Comparison of ENCODE assay signal across 8 mouse cellular contexts in the genomic region with DNA sequence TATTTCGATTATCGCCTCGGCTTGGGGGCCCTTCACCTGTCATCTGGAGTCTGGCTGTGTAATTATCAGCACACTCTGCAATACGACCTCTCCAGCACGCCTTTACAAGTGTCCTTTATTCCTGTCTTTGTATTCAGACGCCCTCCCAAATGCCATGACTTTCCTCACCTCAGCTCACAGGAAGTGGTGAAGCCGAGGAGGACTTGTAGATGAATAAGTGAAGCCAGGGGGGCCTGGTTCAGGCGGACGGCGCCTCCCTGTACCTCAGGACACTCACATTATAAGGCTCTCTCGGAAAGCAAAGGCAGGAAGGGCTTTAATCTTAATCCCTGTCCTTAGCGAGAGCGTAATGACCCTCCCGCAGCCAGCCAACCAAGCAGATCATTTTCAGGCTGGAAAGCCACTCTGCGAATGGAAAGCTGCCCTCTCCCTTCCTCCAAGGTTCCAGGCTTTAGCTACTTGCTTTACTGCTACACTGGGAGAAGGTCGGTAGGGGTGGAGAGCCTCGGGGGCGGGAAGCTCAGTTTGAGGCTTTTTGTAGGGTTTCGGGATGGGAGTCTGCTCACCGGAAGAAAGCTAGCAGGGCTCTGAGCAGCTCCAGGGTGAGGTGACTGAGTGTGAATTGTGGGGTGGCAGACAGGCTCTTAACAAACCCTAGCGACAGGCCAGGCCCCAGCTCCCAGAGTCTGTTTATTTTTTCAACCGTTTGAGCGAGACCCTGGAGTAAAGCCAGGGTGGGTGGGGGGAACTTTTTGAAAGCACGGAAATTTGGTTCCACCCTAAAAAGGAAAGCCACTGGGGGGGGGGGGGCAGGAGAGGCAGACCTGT. TPM values are rescaled to one million over a fixed set of nuclear protein-coding genes. Genes with fewer than 3 reads are reported as not detected.
A peak's percentile ranks its signal among the peaks of the same experiment; 100 is the strongest.
DNase-seq lines count a peak whose midpoint lies in the region; ATAC-seq and TF ChIP-seq lines count a peak whose summit lies in the region.

No protein-coding gene starts in this region.

- H3K9me3 ChIP-seq in forebrain, embryonic 12.5 days, result no peaks in the 10 kb centered on the region
- H3K9me3 ChIP-seq in hindbrain, postnatal 0 days (ENCODE audit: low read length), result no peaks in the 10 kb centered on the region
- H3K9me3 ChIP-seq in liver, embryonic 15.5 days (replicated peaks), result no peaks in the 10 kb centered on the region
- no peaks in the 10 kb centered on the region for H3K9me3 ChIP-seq in neural tube, embryonic 15.5 days (replicated peaks)

- peaks cover 17% of the 10 kb centered on the region; the same call in 1 of the 2 replicates for H3K36me3 ChIP-seq in forebrain, embryonic 12.5 days (replicated peaks)
- H3K36me3 ChIP-seq in hindbrain, postnatal 0 days (ENCODE audit: insufficient read depth, low read length), result no peaks in the 10 kb centered on the region
- 0 out of 2 replicates have a peak, but pooled peaks cover 3% of the 10 kb centered on the region for H3K36me3 ChIP-seq in liver, embryonic 15.5 days (replicated peaks)
- no peaks in the 10 kb centered on the region for H3K36me3 ChIP-seq in neural tube, embryonic 15.5 days

- H3K4me3 ChIP-seq in layer of hippocampus, adult 2 months, result peak overlapping the region; percentile 76
- H3K4me3 ChIP-seq in forebrain, embryonic 12.5 days (replicated peaks), result peak overlapping the region; percentile 90
- H3K4me3 ChIP-seq in hindbrain, postnatal 0 days (ENCODE audit: low read length), result peak overlapping the region; percentile 66
- peak overlapping the region; percentile 73 for H3K4me3 ChIP-seq in liver, embryonic 15.5 days (replicated peaks)
- H3K4me3 ChIP-seq in neural tube, embryonic 15.5 days (replicated peaks), result peak overlapping the region; percentile 86

- peaks cover 47% of the 10 kb centered on the region for H3K4me1 ChIP-seq in forebrain, embryonic 12.5 days
- peaks cover 18% of the 10 kb centered on the region for H3K4me1 ChIP-seq in hindbrain, postnatal 0 days (ENCODE audit: insufficient read depth, low read length)
- peaks cover 96% of the 10 kb centered on the region for H3K4me1 ChIP-seq in liver, embryonic 15.5 days (replicated peaks)
- peaks cover 50% of the 10 kb centered on the region for H3K4me1 ChIP-seq in neural tube, embryonic 15.5 days

- no peak for TF ChIP-seq CTCF in layer of hippocampus, adult 2 months (conservative IDR thresholded peaks at IDR 0.05)
- TF ChIP-seq CTCF in hindbrain, postnatal 0 days (IDR thresholded peaks at IDR 0.05; ENCODE audit: low read depth), result no peak

- H3K9ac ChIP-seq in forebrain, embryonic 12.5 days, result peak overlapping the region; percentile 99
- H3K9ac ChIP-seq in hindbrain, postnatal 0 days (replicated peaks; ENCODE audit: low read length), result peak overlapping the region; percentile 72
- H3K9ac ChIP-seq in liver, embryonic 15.5 days, result peak overlapping the region; percentile 70
- H3K9ac ChIP-seq in neural tube, embryonic 15.5 days (replicated peaks), result peak overlapping the region; percentile 95

- peak overlapping the region; percentile 98 for H3K27ac ChIP-seq in layer of hippocampus, adult 2 months
- H3K27ac ChIP-seq in forebrain, embryonic 12.5 days, result peak overlapping the region; percentile 98
- peak overlapping the region; percentile 91 for H3K27ac ChIP-seq in hindbrain, postnatal 0 days
- peak overlapping the region; percentile 80 for H3K27ac ChIP-seq in liver, embryonic 15.5 days (replicated peaks)
- H3K27ac ChIP-seq in neural tube, embryonic 15.5 days (replicated peaks), result peak overlapping the region; percentile 96

- H3K4me2 ChIP-seq in forebrain, embryonic 12.5 days, result peak overlapping the region; percentile 91
- peak overlapping the region; percentile 91 for H3K4me2 ChIP-seq in hindbrain, postnatal 0 days (ENCODE audit: low read depth, low read length)
- H3K4me2 ChIP-seq in liver, embryonic 15.5 days, result peak overlapping the region; percentile 99
- H3K4me2 ChIP-seq in neural tube, embryonic 15.5 days, result peak overlapping the region; percentile 87

- H3K27me3 ChIP-seq in forebrain, embryonic 12.5 days, result no peaks in the 10 kb centered on the region
- no peaks in the 10 kb centered on the region for H3K27me3 ChIP-seq in hindbrain, postnatal 0 days (ENCODE audit: insufficient read depth, low read length)
- 0 out of 2 replicates have a peak, but pooled peaks cover 8% of the 10 kb centered on the region for H3K27me3 ChIP-seq in liver, embryonic 15.5 days
- H3K27me3 ChIP-seq in neural tube, embryonic 15.5 days (replicated peaks), result no peaks in the 10 kb centered on the region

- 1% methylated on average over 24 of the region's 24 CpGs for WGBS in forebrain, embryonic 12.5 days
- under 1% methylated on average over 24 of the region's 24 CpGs for WGBS in hindbrain, postnatal 0 days
- WGBS in liver, embryonic 15.5 days (ENCODE audit: insufficient replicate concordance), result under 1% methylated on average over 24 of the region's 24 CpGs
- WGBS in neural tube, embryonic 15.5 days, result under 1% methylated on average over 24 of the region's 24 CpGs

- DNase-seq in layer of hippocampus, adult 2 months (ENCODE audit: low spot score in 2 of 2), result no peak
- no peak for DNase-seq in layer of hippocampus, postnatal 14 days (ENCODE audit: low spot score in 2 of 2)
- DNase-seq in ZHBTc4 (ENCODE audit: low read depth, low spot score), result peak; percentile 42
- DNase-seq in hindbrain, postnatal 0 days (ENCODE audit: low spot score), result peak; percentile 69
- DNase-seq in layer of hippocampus, adult 8-10 months (ENCODE audit: low spot score in 2 of 2), result no peak

- ATAC-seq in forebrain, embryonic 12.5 days (ENCODE audit: low FRiP score), result 0 out of 2 replicates have a peak, but pooled peaks have one; percentile 1
- ATAC-seq in hindbrain, postnatal 0 days, result peak; percentile 24
- no peak for ATAC-seq in liver, embryonic 15.5 days (ENCODE audit: insufficient read depth)
- peak; percentile 29; the same call in 1 of the 2 replicates for ATAC-seq in neural tube, embryonic 15.5 days (ENCODE audit: low FRiP score)

RNA-seq across cellular contexts. Expression of a gene that starts 16.6 kb away (rescaled TPM):
- total RNA-seq in layer of hippocampus, adult 2 months (2021), result 100 to 1,000 TPM; 268 to 283 TPM
- 100 to 1,000 TPM; 258 to 259 TPM for total RNA-seq in layer of hippocampus, postnatal 14 days (2021)
- polyA plus RNA-seq in forebrain, embryonic 12.5 days (2016; fragmentation: Nextera tagmentation; extraction: Ambion mirVana), result 146 and 147 TPM in 2 replicates
- total RNA-seq in hindbrain, postnatal 0 days (2014; rRNA removed), result 93.4 and 100 TPM in 2 replicates
- polyA plus RNA-seq in hindbrain, postnatal 0 days (2015; fragmentation: Nextera tagmentation; extraction: Ambion mirVana), result 56.0 and 57.1 TPM in 2 replicates
- polyA plus RNA-seq in liver, embryonic 15.5 days (2015; fragmentation: Nextera tagmentation; extraction: Ambion mirVana), result 14.4 and 15.0 TPM in 2 replicates
- 97.4 and 104 TPM in 2 replicates for polyA plus RNA-seq in neural tube, embryonic 15.5 days (2015; fragmentation: Nextera tagmentation; extraction: Ambion mirVana)
- 100 to 1,000 TPM; 210 to 272 (median 257) TPM for total RNA-seq in layer of hippocampus, adult 8-10 months (2022)

RNA-seq across cellular contexts. Expression of a gene that starts 30.6 kb away (rescaled TPM):
- total RNA-seq in layer of hippocampus, adult 2 months (2021), result not detected
- not detected for total RNA-seq in layer of hippocampus, postnatal 14 days (2021)
- not detected in 2 replicates for polyA plus RNA-seq in forebrain, embryonic 12.5 days (2016; fragmentation: Nextera tagmentation; extraction: Ambion mirVana)
- not detected in 2 replicates for total RNA-seq in hindbrain, postnatal 0 days (2014; rRNA removed)
- polyA plus RNA-seq in hindbrain, postnatal 0 days (2015; fragmentation: Nextera tagmentation; extraction: Ambion mirVana), result not detected in 2 replicates
- polyA plus RNA-seq in liver, embryonic 15.5 days (2015; fragmentation: Nextera tagmentation; extraction: Ambion mirVana), result not detected in 2 replicates
- polyA plus RNA-seq in neural tube, embryonic 15.5 days (2015; fragmentation: Nextera tagmentation; extraction: Ambion mirVana), result not detected in 2 replicates
- total RNA-seq in layer of hippocampus, adult 8-10 months (2022), result not detected

RNA-seq across cellular contexts. Expression of a gene that starts 46.7 kb away (rescaled TPM):
- total RNA-seq in layer of hippocampus, adult 2 months (2021), result 10 to 100 TPM; 86.8 to 91.6 TPM
- 100 to 1,000 TPM; 110 to 120 TPM for total RNA-seq in layer of hippocampus, postnatal 14 days (2021)
- 118 and 135 TPM in 2 replicates for polyA plus RNA-seq in forebrain, embryonic 12.5 days (2016; fragmentation: Nextera tagmentation; extraction: Ambion mirVana)
- 247 and 307 TPM in 2 replicates for total RNA-seq in hindbrain, postnatal 0 days (2014; rRNA removed)
- polyA plus RNA-seq in hindbrain, postnatal 0 days (2015; fragmentation: Nextera tagmentation; extraction: Ambion mirVana), result 209 and 210 TPM in 2 replicates
- 190 and 206 TPM in 2 replicates for polyA plus RNA-seq in liver, embryonic 15.5 days (2015; fragmentation: Nextera tagmentation; extraction: Ambion mirVana)
- 157 and 175 TPM in 2 replicates for polyA plus RNA-seq in neural tube, embryonic 15.5 days (2015; fragmentation: Nextera tagmentation; extraction: Ambion mirVana)
- 10 to 100 TPM; 86.4 to 96.0 (median 90.1) TPM for total RNA-seq in layer of hippocampus, adult 8-10 months (2022)

Comparison
In these comparisons a context has a peak if more than half of its experiments do, and no peak if none do; other contexts are left out.
1. DNase-seq: peak in ZHBTc4 (single experiment) and hindbrain, postnatal 0 days (single experiment); none in layer of hippocampus, adult 2 months (0 of 2), layer of hippocampus, postnatal 14 days (0 of 2) and layer of hippocampus, adult 8-10 months (0 of 2).
2. Peak in every context shown above with its lines, with median percentiles within 50 percentile points of each other: H3K27ac ChIP-seq, H3K4me3 ChIP-seq, H3K4me2 ChIP-seq and H3K9ac ChIP-seq.